ENCODE assay signal across 8 mouse cellular contexts in genomic region chr8:105295895-105296573, GRCm38 (mm10). TPM values are rescaled to one million over a fixed set of nuclear protein-coding genes. Genes with fewer than 3 reads are reported as not detected.
DNase-seq lines count a peak whose midpoint lies in the region; ATAC-seq and TF ChIP-seq lines count a peak whose summit lies in the region.

Gene Exoc3l, minus strand, starts transcription at chr8:105296101.

- H3K27me3 ChIP-seq in heart, embryonic 12.5 days (replicated peaks), result peaks cover 18% of the 10 kb centered on the region
- H3K27me3 ChIP-seq in limb, embryonic 11.5 days (ENCODE audit: control insufficient read depth, insufficient read depth, low read length), result peaks cover 2% of the 10 kb centered on the region; the same call in 1 of the 2 replicates
- H3K27me3 ChIP-seq in midbrain, postnatal 0 days (ENCODE audit: insufficient read depth, low read length), result no peaks in the 10 kb centered on the region

- H3K36me3 ChIP-seq in heart, embryonic 12.5 days, result peaks cover 24% of the 10 kb centered on the region
- peaks cover 10% of the 10 kb centered on the region; the same call in 1 of the 2 replicates for H3K36me3 ChIP-seq in limb, embryonic 11.5 days (ENCODE audit: control insufficient read depth, insufficient read depth, low read length)
- peaks cover 12% of the 10 kb centered on the region for H3K36me3 ChIP-seq in midbrain, postnatal 0 days (ENCODE audit: insufficient read depth, low read length)

- 36% methylated on average over 11 of the region's 11 CpGs for WGBS in heart, embryonic 12.5 days
- 65% methylated on average over 11 of the region's 11 CpGs for WGBS in limb, embryonic 11.5 days
- 53% methylated on average over 11 of the region's 11 CpGs for WGBS in midbrain, postnatal 0 days

- H3K4me3 ChIP-seq in heart, embryonic 12.5 days, result peak within 1 kb of the TSS; percentile 87
- H3K4me3 ChIP-seq in limb, embryonic 11.5 days (ENCODE audit: low read depth, low read length), result peak within 1 kb of the TSS; percentile 99; the same call in 1 of the 2 replicates
- no peak within 1 kb of the TSS for H3K4me3 ChIP-seq in midbrain, postnatal 0 days (ENCODE audit: low read depth, low read length)

- no peak for ATAC-seq in heart, embryonic 12.5 days (ENCODE audit: insufficient number of reproducible peaks, low FRiP score)
- ATAC-seq in limb, embryonic 11.5 days (ENCODE audit: insufficient number of reproducible peaks, low FRiP score, low TSS enrichment, low read depth), result no peak
- no peak for ATAC-seq in midbrain, postnatal 0 days (ENCODE audit: low FRiP score)

- no peaks in the 10 kb centered on the region for H3K9me3 ChIP-seq in heart, embryonic 12.5 days (replicated peaks)
- no peaks in the 10 kb centered on the region for H3K9me3 ChIP-seq in limb, embryonic 11.5 days (ENCODE audit: control insufficient read depth, low read length)
- no peaks in the 10 kb centered on the region for H3K9me3 ChIP-seq in midbrain, postnatal 0 days (ENCODE audit: low read length)

- H3K27ac ChIP-seq in heart, embryonic 12.5 days (ENCODE audit: poor library complexity, severe bottlenecking), result peak within 1 kb of the TSS; percentile 48
- H3K27ac ChIP-seq in limb, embryonic 11.5 days (replicated peaks; ENCODE audit: low read depth, low read length), result no peak within 1 kb of the TSS
- H3K27ac ChIP-seq in midbrain, postnatal 0 days (ENCODE audit: low read depth, low read length), result no peak within 1 kb of the TSS

- TF ChIP-seq CTCF in midbrain, postnatal 0 days (IDR thresholded peaks at IDR 0.05), result no peak

- H3K4me2 ChIP-seq in heart, embryonic 12.5 days, result peak within 1 kb of the TSS; percentile 84
- peak within 1 kb of the TSS; percentile 91 for H3K4me2 ChIP-seq in limb, embryonic 11.5 days (ENCODE audit: low read depth, severe bottlenecking)
- peak within 1 kb of the TSS; percentile 96; the same call in 1 of the 2 replicates for H3K4me2 ChIP-seq in midbrain, postnatal 0 days (ENCODE audit: low read depth, low read length, poor library complexity, severe bottlenecking)

- peak within 1 kb of the TSS; percentile 58; the same call in 1 of the 2 replicates for H3K9ac ChIP-seq in heart, embryonic 12.5 days
- no peak within 1 kb of the TSS for H3K9ac ChIP-seq in limb, embryonic 11.5 days (ENCODE audit: low read length)
- no peak within 1 kb of the TSS for H3K9ac ChIP-seq in midbrain, postnatal 0 days (replicated peaks; ENCODE audit: low read length, poor library complexity, severe bottlenecking)

- DNase-seq in cerebellum, adult 11-12 months, result peak; percentile 40
- DNase-seq in cerebellum, adult 18-20 months, result no peak
- DNase-seq in adrenal gland, adult (ENCODE audit: inconsistent age in 2 of 2, low spot score in 1 of 2), result peak; percentile 85 to 90
- no peak for DNase-seq in limb, embryonic 11.5 days (ENCODE audit: low spot score)
- no peak for DNase-seq in midbrain, postnatal 0 days (ENCODE audit: low spot score)
- DNase-seq in left cerebral cortex, adult 11 months (ENCODE audit: low spot score), result no peak
- DNase-seq in urinary bladder, adult 2 months (ENCODE audit: low spot score), result no peak

- peaks cover 31% of the 10 kb centered on the region for H3K4me1 ChIP-seq in heart, embryonic 12.5 days (replicated peaks)
- H3K4me1 ChIP-seq in limb, embryonic 11.5 days (ENCODE audit: control insufficient read depth, insufficient read depth, low read length), result peaks cover 10% of the 10 kb centered on the region
- H3K4me1 ChIP-seq in midbrain, postnatal 0 days (ENCODE audit: insufficient read depth, low read length), result peaks cover 9% of the 10 kb centered on the region; the same call in 1 of the 2 replicates

RNA-seq across cellular contexts. Expression of gene Exoc3l, which starts in this region (rescaled TPM):
- polyA plus RNA-seq in heart, embryonic 12.5 days (2016; fragmentation: Nextera tagmentation; extraction: Ambion mirVana), result 16.1 and 19.5 TPM in 2 replicates
- 6.6 and 8.6 TPM in 2 replicates for polyA plus RNA-seq in limb, embryonic 11.5 days (2014; fragmentation: Nextera tagmentation; extraction: Ambion mirVana)
- 2.0 and 5.1 TPM in 2 replicates for total RNA-seq in midbrain, postnatal 0 days (2014; rRNA removed)
- 6.8 and 6.9 TPM in 2 replicates for polyA plus RNA-seq in midbrain, postnatal 0 days (2015; fragmentation: Nextera tagmentation; extraction: Ambion mirVana)
- 4.3 and 4.5 TPM in 2 replicates for polyA plus RNA-seq in urinary bladder, adult 2 months (2012; rRNA removed)

Comparison
In these comparisons a context has a peak if more than half of its experiments do, and no peak if none do; other contexts are left out.
1. DNase-seq: peak in cerebellum, adult 11-12 months (single experiment) and adrenal gland, adult (2 of 2); none in cerebellum, adult 18-20 months (0 of 2), limb, embryonic 11.5 days (single experiment), midbrain, postnatal 0 days (single experiment), left cerebral cortex, adult 11 months (single experiment) and urinary bladder, adult 2 months (single experiment).
2. Peak in every context shown above with its lines, with median percentiles within 50 percentile points of each other: H3K4me2 ChIP-seq.